Mouse (Mus musculus) right cerebral cortex, postnatal 36 days (tissue): ENCODE measurements at regions not wholly inside any gene's neighbourhood (a gene's known extent, or its start where the extent isn't known, plus 50 kb on each side); places are given as distances from the start of the nearest gene placed in this dataset.

Source experiments
- DNase-seq, 2 experiments: peaks; one replicate each; pipeline ENCODE4 v3.0.0; 2022; ENCODE audit warnings: low spot score in 2 of 2, mixed read lengths in 1 of 2

- no peak for DNase-seq
These were observed 243.6 kb downstream of the Btg1 start for GRCm38 (mm10) chr10:96860366-96860765.

- no peak for DNase-seq
These were observed 246.4 kb downstream of the Btg1 start for GRCm38 (mm10) chr10:96863230-96863629.

- DNase-seq, result no peak
These were observed 249.7 kb downstream of the Btg1 start for GRCm38 (mm10) chr10:96866468-96866867.

GRCm38 (mm10) chr10:96871559-96872160 is 254.9 kb downstream of the Btg1 start:
- no peak for DNase-seq

GRCm38 (mm10) chr10:96874646-96875045 is 257.8 kb downstream of the Btg1 start:
- no peak for DNase-seq

- DNase-seq, result no peak
These were observed 258.9 kb downstream of the Btg1 start for GRCm38 (mm10) chr10:96875676-96876075.

- no peak for DNase-seq
These were observed 262.6 kb downstream of the Btg1 start for GRCm38 (mm10) chr10:96879425-96879824.

- no peak for DNase-seq
These were observed 264.0 kb downstream of the Btg1 start for GRCm38 (mm10) chr10:96880771-96881170.

GRCm38 (mm10) chr10:96881212-96881611 is 264.4 kb downstream of the Btg1 start:
- DNase-seq, result no peak

GRCm38 (mm10) chr10:96881660-96882059 is 264.9 kb downstream of the Btg1 start:
- DNase-seq, result no peak

- no peak for DNase-seq
These were observed 284.3 kb downstream of the Btg1 start for GRCm38 (mm10) chr10:96901150-96901549.

- DNase-seq, result no peak
These were observed 288.4 kb downstream of the Btg1 start for GRCm38 (mm10) chr10:96905098-96905809.

GRCm38 (mm10) chr10:96909661-96910315 is 293.0 kb downstream of the Btg1 start:
- DNase-seq, result no peak

GRCm38 (mm10) chr10:96921181-96921580 is 304.4 kb downstream of the Btg1 start:
- DNase-seq, result peak; percentile 3

- DNase-seq, result no peak
These were observed 307.5 kb downstream of the Btg1 start for GRCm38 (mm10) chr10:96924266-96924672.

- DNase-seq, result no peak
These were observed 307.9 kb downstream of the Btg1 start for GRCm38 (mm10) chr10:96924722-96925121.

- DNase-seq, result no peak
These were observed 309.0 kb downstream of the Btg1 start for GRCm38 (mm10) chr10:96925771-96926170.

- DNase-seq, result peak; percentile 21 to 34
These were observed 317.9 kb downstream of the Btg1 start for GRCm38 (mm10) chr10:96934661-96935060.

- no peak for DNase-seq
These were observed 324.2 kb downstream of the Btg1 start for GRCm38 (mm10) chr10:96940887-96941518.

GRCm38 (mm10) chr10:96944229-96944628 is 327.4 kb downstream of the Btg1 start:
- no peak for DNase-seq

GRCm38 (mm10) chr10:96947971-96948370 is 331.2 kb downstream of the Btg1 start:
- no peak for DNase-seq

GRCm38 (mm10) chr10:96948871-96949270 is 332.1 kb downstream of the Btg1 start:
- DNase-seq, result no peak
